Mouse (Mus musculus) MEL (cell line): ENCODE results near the gene G6pc. TPM values are rescaled to one million over a fixed set of nuclear protein-coding genes. Genes with fewer than 3 reads are reported as not detected.

Experiments used
- DNase-seq: peaks from one replicate; pipeline ENCODE4 v3.0.0; 2011; ENCODE audit warnings: low read depth, low spot score
- H3K27ac ChIP-seq: 2 replicates; pipeline ENCODE4 v1.5.1; 2012; ENCODE audit warnings: low read depth, mild to moderate bottlenecking, control low read depth, low read length, moderate library complexity; ENCODE audit not compliant: control insufficient read depth
- H3K27me3 ChIP-seq, 2 experiments: fragments of 150-350 bp in 1 of 2; sonication (generic) in 1 of 2; 2 replicates each; pipeline ENCODE4 v1.6.1; 2012; ENCODE audit warnings: low read length in 2 of 2, mild to moderate bottlenecking in 2 of 2, improper control_type of control experiment in 1 of 2, moderate library complexity in 1 of 2; ENCODE audit not compliant: insufficient read depth in 2 of 2, control insufficient read depth in 1 of 2
- H3K36me3 ChIP-seq, 2 experiments: 2 replicates each; pipeline ENCODE4 v1.6.1; 2012 to 2014; ENCODE audit warnings: low read length in 2 of 2, improper control_type of control experiment in 1 of 2, inconsistent platforms in 1 of 2, mild to moderate bottlenecking in 1 of 2; ENCODE audit not compliant: insufficient read depth in 2 of 2, control insufficient read depth in 1 of 2
- H3K4me1 ChIP-seq, 2 experiments: fragments of 150-350 bp in 1 of 2; sonication (generic) in 1 of 2; 2 replicates each; pipeline ENCODE4 v1.6.1; 2012; ENCODE audit warnings: low read length in 2 of 2, improper control_type of control experiment in 1 of 2, mild to moderate bottlenecking in 1 of 2; ENCODE audit not compliant: insufficient read depth in 2 of 2, control insufficient read depth in 1 of 2
- H3K4me3 ChIP-seq, 2 experiments: fragments of 150-350 bp in 1 of 2; sonication (generic) in 1 of 2; 2 replicates each; pipeline ENCODE4 v1.5.1; 2012; ENCODE audit warnings: low read depth in 2 of 2, low read length in 2 of 2, mild to moderate bottlenecking in 2 of 2, moderate library complexity in 2 of 2, control low read depth in 1 of 2, improper control_type of control experiment in 1 of 2; ENCODE audit not compliant: control insufficient read depth in 1 of 2, insufficient read depth in 1 of 2
- H3K79me2 ChIP-seq: 2 replicates; pipeline ENCODE4 v1.6.1; 2012; ENCODE audit warnings: mild to moderate bottlenecking, low read length, moderate library complexity; ENCODE audit not compliant: control insufficient read depth, poor library complexity, insufficient read depth
- H3K9ac ChIP-seq: 2 replicates; pipeline ENCODE4 v1.6.1; 2012; ENCODE audit warnings: low read depth, mild to moderate bottlenecking, control low read depth, low read length, moderate library complexity; ENCODE audit not compliant: control insufficient read depth, poor library complexity, severe bottlenecking
- H3K9me3 ChIP-seq: fragments of 150-350 bp; sonication (generic); replicated peaks from 2 replicates; pipeline ENCODE4 v1.6.1; 2012; ENCODE audit warnings: mild to moderate bottlenecking, low read length, improper control_type of control experiment, moderate library complexity; ENCODE audit not compliant: insufficient read depth
- BHLHE40 ChIP-seq: IDR thresholded peaks from 2 replicates; pipeline ENCODE4 v1.6.1; 2012; ENCODE audit warnings: low read depth, mild to moderate bottlenecking, inconsistent platforms, low read length, improper control_type of control experiment, borderline replicate concordance
- CHD2 ChIP-seq: IDR thresholded peaks from 2 replicates; pipeline ENCODE4 v1.6.1; 2011; ENCODE audit warnings: low read length, improper control_type of control experiment
- CTCF ChIP-seq, 3 experiments: IDR thresholded peaks in 2 of 3; conservative IDR thresholded peaks in 1 of 3; 2 replicates each; pipeline ENCODE4 v1.5.1; 2011 to 2012; ENCODE audit warnings: low read length in 3 of 3, low read depth in 2 of 3, mild to moderate bottlenecking in 2 of 3, improper control_type of control experiment in 1 of 3, inconsistent platforms in 1 of 3, mixed read lengths in 1 of 3, moderate library complexity in 1 of 3; ENCODE audit not compliant: control insufficient read depth in 1 of 3, insufficient read depth in 1 of 3, poor library complexity in 1 of 3, severe bottlenecking in 1 of 3
- E2F4 ChIP-seq: IDR thresholded peaks from 2 replicates; pipeline ENCODE4 v1.6.1; 2011; ENCODE audit warnings: low read depth, low read length, improper control_type of control experiment, borderline replicate concordance
- EP300 ChIP-seq, 2 experiments: IDR thresholded peaks; 2 replicates each; pipeline ENCODE4 v1.6.1; 2011; ENCODE audit warnings: improper control_type of control experiment in 2 of 2, low read length in 2 of 2, low read depth in 1 of 2, mild to moderate bottlenecking in 1 of 2
- ETS1 ChIP-seq: IDR thresholded peaks from 2 replicates; pipeline ENCODE4 v1.6.1; 2012; ENCODE audit warnings: low read depth, mild to moderate bottlenecking, inconsistent platforms, low read length, improper control_type of control experiment, moderate library complexity
- GABPA ChIP-seq: IDR thresholded peaks from 2 replicates; pipeline ENCODE4 v1.6.1; 2012; ENCODE audit warnings: low read depth, mild to moderate bottlenecking, inconsistent platforms, low read length, improper control_type of control experiment, moderate library complexity
- GATA1 ChIP-seq: IDR thresholded peaks from 2 replicates; pipeline ENCODE4 v1.6.1; 2011; ENCODE audit warnings: low read depth, low read length, improper control_type of control experiment
- HCFC1 ChIP-seq: IDR thresholded peaks from 2 replicates; pipeline ENCODE4 v1.6.1; 2012; ENCODE audit warnings: low read depth, mild to moderate bottlenecking, inconsistent platforms, low read length, improper control_type of control experiment, moderate library complexity
- JUND ChIP-seq: IDR thresholded peaks from 2 replicates; pipeline ENCODE4 v1.6.1; 2011; ENCODE audit warnings: low read depth, mild to moderate bottlenecking, improper control_type of control experiment, low read length
- MAFK ChIP-seq: IDR thresholded peaks from 2 replicates; pipeline ENCODE4 v1.6.1; 2011; ENCODE audit warnings: low read depth, mild to moderate bottlenecking, low read length, improper control_type of control experiment, borderline replicate concordance
- MAX ChIP-seq: IDR thresholded peaks from 2 replicates; pipeline ENCODE4 v1.6.1; 2011; ENCODE audit warnings: low read length, improper control_type of control experiment
- MXI1 ChIP-seq: IDR thresholded peaks from 2 replicates; pipeline ENCODE4 v1.6.1; 2011; ENCODE audit warnings: mild to moderate bottlenecking, low read depth, low read length, improper control_type of control experiment
- MYC ChIP-seq: IDR thresholded peaks from 2 replicates; pipeline ENCODE4 v1.6.1; 2011; ENCODE audit warnings: low read depth, mild to moderate bottlenecking, low read length, improper control_type of control experiment, moderate library complexity
- NELFE ChIP-seq: IDR thresholded peaks from 2 replicates; pipeline ENCODE4 v1.6.1; 2011; ENCODE audit warnings: low read depth, low read length, improper control_type of control experiment
- NRF1 ChIP-seq: IDR thresholded peaks from 2 replicates; pipeline ENCODE4 v1.6.1; 2014; ENCODE audit warnings: low read depth, mild to moderate bottlenecking, inconsistent platforms, low read length, improper control_type of control experiment, moderate library complexity; ENCODE audit not compliant: poor library complexity, insufficient read depth, severe bottlenecking
- POLR2AphosphoS2 ChIP-seq: IDR thresholded peaks from 2 replicates; pipeline ENCODE4 v1.6.1; 2011; ENCODE audit warnings: low read length, improper control_type of control experiment
- POLR2AphosphoS5 ChIP-seq: IDR thresholded peaks from 2 replicates; pipeline ENCODE4 v1.6.1; 2012; ENCODE audit warnings: low read depth, borderline replicate concordance, mild to moderate bottlenecking, inconsistent platforms, low read length, moderate library complexity, mixed read lengths
- RAD21 ChIP-seq: IDR thresholded peaks from 2 replicates; pipeline ENCODE4 v1.6.1; 2011; ENCODE audit warnings: mild to moderate bottlenecking, low read depth, low read length, improper control_type of control experiment
- SIN3A ChIP-seq: IDR thresholded peaks from 2 replicates; pipeline ENCODE4 v1.6.1; 2012; ENCODE audit warnings: low read length, improper control_type of control experiment, inconsistent platforms
- SMC3 ChIP-seq: IDR thresholded peaks from 2 replicates; pipeline ENCODE4 v1.6.1; 2011; ENCODE audit warnings: low read depth, low read length, improper control_type of control experiment
- TCF12 ChIP-seq: IDR thresholded peaks from 2 replicates; pipeline ENCODE4 v1.6.1; 2014; ENCODE audit warnings: low read depth, mild to moderate bottlenecking, inconsistent platforms, low read length, improper control_type of control experiment, moderate library complexity
- UBTF ChIP-seq: IDR thresholded peaks from 2 replicates; pipeline ENCODE4 v1.6.1; 2012; ENCODE audit warnings: low read depth, mild to moderate bottlenecking, inconsistent platforms, low read length, improper control_type of control experiment, moderate library complexity, borderline replicate concordance; ENCODE audit not compliant: insufficient read depth
- USF1 ChIP-seq: IDR thresholded peaks from 2 replicates; pipeline ENCODE4 v1.6.1; 2014; ENCODE audit warnings: low read depth, mild to moderate bottlenecking, inconsistent platforms, low read length, improper control_type of control experiment, moderate library complexity
- ZNF384 ChIP-seq: IDR thresholded peaks from 2 replicates; pipeline ENCODE4 v1.6.1; 2012; ENCODE audit warnings: low read depth, mild to moderate bottlenecking, inconsistent platforms, low read length, improper control_type of control experiment
- polyA plus RNA-seq, 2 experiments: library from polyadenylated mRNA; stranded (reverse) in 1 of 2; unstranded in 1 of 2; fragments of >175 nt in 1 of 2; fragments of >200 nt in 1 of 2; gene quantifications; 2 replicates each; pipeline versions ENCODE4 v1.2.1 to v1.2.4; 2012; ENCODE audit warnings: low replicate concordance in 2 of 2, low read depth in 1 of 2; ENCODE audit not compliant: insufficient read length in 2 of 2, insufficient read depth in 1 of 2, missing spikeins in 1 of 2
- total RNA-seq: library from RNA; depleted of rRNA; stranded (reverse); fragments of 300-350 nt; gene quantifications from 2 replicates; pipeline ENCODE4 v1.2.3, GENCODE M21; 2012

Gene G6pc
- total and polyA plus RNA-seq, 3 experiments, result not detected

- Histone ChIP-seq H3K4me3 (no peak overlapping the region), H3K27me3 (no peaks in the 10 kb centered on the region), H3K79me2 (peaks cover 12% of the 10 kb centered on the region), H3K27ac (no peak overlapping the region), H3K9me3 (no peaks in the 10 kb centered on the region), H3K9ac (no peak overlapping the region), H3K4me1 (peaks cover 12 to 14% of the 10 kb centered on the region in 2 experiments), H3K36me3 (peaks cover 2 to 22% of the 10 kb centered on the region in 2 experiments)
- TF ChIP-seq SMC3 (no peak), E2F4 (no peak), GATA1 (no peak), POLR2AphosphoS5 (no peak), GABPA (no peak), POLR2AphosphoS2 (no peak)
- DNase-seq, result no peak
Measured at GRCm38 (mm10) chr11:101418991-101419390, 51.6 kb downstream of the G6pc start.

DNA sequence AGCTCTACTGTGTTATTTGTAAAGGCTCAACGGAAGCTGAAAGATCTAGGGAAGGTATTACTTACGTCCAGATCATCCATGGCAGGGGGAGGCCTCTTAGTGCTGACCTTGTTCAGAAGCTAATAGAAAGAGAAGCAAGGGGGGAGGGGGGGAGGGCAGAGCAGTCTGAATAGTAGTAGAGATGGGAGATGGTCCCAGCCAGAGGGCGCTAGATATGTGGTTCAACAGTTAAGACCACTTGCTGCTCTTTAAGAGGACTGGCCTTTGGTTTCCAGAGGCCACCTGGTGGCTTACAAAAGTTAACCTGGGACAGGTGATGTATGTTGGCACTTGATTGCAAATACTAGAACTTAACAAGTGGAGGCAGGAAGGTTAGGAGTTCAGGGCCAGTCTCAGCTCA, 52.2 kb downstream of the G6pc start:
- DNase-seq, result peak; percentile 61
- Histone ChIP-seq H3K27ac (peak overlapping the region; percentile 17; the same call in 1 of the 2 replicates), H3K4me3 (no peak overlapping the region), H3K4me1 (peaks cover 12 to 17% of the 10 kb centered on the region in 2 experiments), H3K79me2 (peaks cover 12% of the 10 kb centered on the region), H3K9ac (no peak overlapping the region), H3K27me3 (no peaks in the 10 kb centered on the region), H3K9me3 (no peaks in the 10 kb centered on the region), H3K36me3 (peaks cover 0 to 22% of the 10 kb centered on the region in 2 experiments; a peak in 3 of 4 replicates)
- TF ChIP-seq NRF1, result no peak
- TF ChIP-seq UBTF, result no peak
- no peak for TF ChIP-seq JUND
- TF ChIP-seq CHD2, result no peak
- TF ChIP-seq BHLHE40, result no peak
- peak; percentile 22 to 52 (median 41) for TF ChIP-seq CTCF (IDR thresholded peaks at IDR 0.05 in 2 of 3, conservative IDR thresholded peaks at IDR 0.05 in 1 of 3; ENCODE audit: control insufficient read depth in 1 of 3, insufficient read depth in 1 of 3, low read depth in 2 of 3, low read length in 3 of 3, poor library complexity in 1 of 3, severe bottlenecking in 1 of 3)
- TF ChIP-seq POLR2AphosphoS2, result no peak
- peak; percentile 41 for TF ChIP-seq SMC3
- TF ChIP-seq MAFK, result no peak

GRCm38 (mm10) chr11:101420148-101420547, 52.8 kb downstream of the G6pc start:
- H3K9ac ChIP-seq, result peak overlapping the region; percentile 13; the same call in 1 of the 2 replicates
- H3K4me3 ChIP-seq, result peak overlapping the region in 1 of 2 experiments; percentile 28; a peak in 1 of 4 replicates
- peaks cover 0 to 18% of the 10 kb centered on the region in 2 experiments; a peak in 3 of 4 replicates for H3K36me3 ChIP-seq
- no peaks in the 10 kb centered on the region for H3K27me3 ChIP-seq
- no peaks in the 10 kb centered on the region for H3K9me3 ChIP-seq
- peaks cover 12 to 17% of the 10 kb centered on the region in 2 experiments for H3K4me1 ChIP-seq
- peaks cover 14% of the 10 kb centered on the region for H3K79me2 ChIP-seq
- DNase-seq, result peak; percentile 81
- peak overlapping the region; percentile 17; the same call in 1 of the 2 replicates for H3K27ac ChIP-seq
- peak; percentile 97 for TF ChIP-seq MAX
- peak; percentile 95 for TF ChIP-seq SIN3A
- TF ChIP-seq CTCF (IDR thresholded peaks at IDR 0.05 in 2 of 3, conservative IDR thresholded peaks at IDR 0.05 in 1 of 3; ENCODE audit: control insufficient read depth in 1 of 3, insufficient read depth in 1 of 3, low read depth in 2 of 3, low read length in 3 of 3, poor library complexity in 1 of 3, severe bottlenecking in 1 of 3), result no peak
- TF ChIP-seq GATA1, result peak; percentile 14
- TF ChIP-seq TCF12, result no peak
- TF ChIP-seq EP300 (IDR thresholded peaks at IDR 0.05; ENCODE audit: low read depth in 1 of 2, low read length in 2 of 2), result 0 out of 4 replicates have a peak, but pooled peaks of 1 of the 2 experiments have one; percentile 10
- no peak for TF ChIP-seq RAD21
- TF ChIP-seq USF1, result peak; percentile 89
- TF ChIP-seq NELFE, result no peak
- peak; percentile 72 for TF ChIP-seq HCFC1
- TF ChIP-seq MYC, result peak; percentile 87
- peak; percentile 48; the same call in 1 of the 2 replicates for TF ChIP-seq ETS1
- peak; percentile 96 for TF ChIP-seq MXI1
- TF ChIP-seq ZNF384, result peak; percentile 50
- TF ChIP-seq E2F4, result no peak
